In genomic region chr9:114498218-114498617, GRCm38 (mm10) we compare ENCODE assay signal across 8 mouse cellular contexts. TPM values are rescaled to one million over a fixed set of nuclear protein-coding genes. Genes with fewer than 3 reads are reported as not detected.
DNase-seq lines count a peak whose midpoint lies in the region; ATAC-seq and TF ChIP-seq lines count a peak whose summit lies in the region.

No protein-coding gene starts in this region.

- no peak overlapping the region for H3K27ac ChIP-seq in forebrain, embryonic 11.5 days (ENCODE audit: low read depth, low read length)
- no peak overlapping the region for H3K27ac ChIP-seq in forebrain, embryonic 15.5 days (replicated peaks)
- no peak overlapping the region for H3K27ac ChIP-seq in cortical plate, adult 2 months (ENCODE audit: insufficient read depth, low read length)
- H3K27ac ChIP-seq in kidney, adult 2 months (ENCODE audit: insufficient read depth, low read depth, low read length): no peak overlapping the region
- no peak overlapping the region for H3K27ac ChIP-seq in limb, embryonic 12.5 days
- H3K27ac ChIP-seq in stomach, embryonic 14.5 days (ENCODE audit: low read length): no peak overlapping the region

- peak; percentile 95 for DNase-seq in forebrain, embryonic 11.5 days (ENCODE audit: low spot score)
- peak; percentile 61 to 90 for DNase-seq in heart, adult 18-20 months
- DNase-seq in kidney, adult 2 months: peak; percentile 87

- H3K4me1 ChIP-seq in forebrain, embryonic 11.5 days (replicated peaks; ENCODE audit: control insufficient read depth, insufficient read depth, low read length): no peaks in the 10 kb centered on the region
- H3K4me1 ChIP-seq in forebrain, embryonic 15.5 days: no peaks in the 10 kb centered on the region
- H3K4me1 ChIP-seq in cortical plate, adult 2 months (ENCODE audit: control insufficient read depth, insufficient read depth, low read length): no peaks in the 10 kb centered on the region
- no peaks in the 10 kb centered on the region for H3K4me1 ChIP-seq in kidney, adult 2 months (ENCODE audit: control insufficient read depth, insufficient read depth, low read length)
- H3K4me1 ChIP-seq in limb, embryonic 12.5 days (replicated peaks): 0 out of 2 replicates have a peak, but pooled peaks cover 4% of the 10 kb centered on the region
- no peaks in the 10 kb centered on the region for H3K4me1 ChIP-seq in stomach, embryonic 14.5 days (ENCODE audit: control insufficient read depth, insufficient read depth, low read length)

- TF ChIP-seq CTCF in cortical plate, adult 2 months (IDR thresholded peaks at IDR 0.05; ENCODE audit: extremely low read depth, insufficient read depth, low read length): peak; percentile 83
- TF ChIP-seq CTCF in kidney, adult 2 months (conservative IDR thresholded peaks at IDR 0.05; ENCODE audit: insufficient read depth, insufficient read length, low read depth, low read length): peak; percentile 96

- H3K9me3 ChIP-seq in forebrain, embryonic 11.5 days (ENCODE audit: control insufficient read depth, low read length): no peaks in the 10 kb centered on the region
- no peaks in the 10 kb centered on the region for H3K9me3 ChIP-seq in forebrain, embryonic 15.5 days
- H3K9me3 ChIP-seq in limb, embryonic 12.5 days: no peaks in the 10 kb centered on the region; the same call in 1 of the 2 replicates
- no peaks in the 10 kb centered on the region for H3K9me3 ChIP-seq in stomach, embryonic 14.5 days (ENCODE audit: control insufficient read depth, low read depth, low read length)

- no peak for TF ChIP-seq POLR2A in cortical plate, adult 2 months (IDR thresholded peaks at IDR 0.05; ENCODE audit: extremely low read depth, insufficient read depth, low read length)
- TF ChIP-seq POLR2A in kidney, adult 2 months (IDR thresholded peaks at IDR 0.05; ENCODE audit: low read depth, low read length): no peak
- TF ChIP-seq POLR2A in myocyte (IDR thresholded peaks at IDR 0.05; ENCODE audit: insufficient read length, low read depth): no peak

- peak; percentile 80 for ATAC-seq in forebrain, embryonic 11.5 days (replicated peaks; ENCODE audit: low FRiP score)
- ATAC-seq in forebrain, embryonic 15.5 days (replicated peaks): no peak
- ATAC-seq in limb, embryonic 12.5 days (ENCODE audit: insufficient number of reproducible peaks, insufficient read depth, low FRiP score, low TSS enrichment, low read depth): 0 out of 2 replicates have a peak, but pooled peaks have one; percentile 44
- ATAC-seq in stomach, embryonic 14.5 days (ENCODE audit: insufficient number of reproducible peaks, insufficient read depth, low FRiP score, low read depth): peak; percentile 56; the same call in 1 of the 2 replicates

- H3ac ChIP-seq in myocyte (ENCODE audit: control insufficient read depth, insufficient read length): no peak overlapping the region

- H3K4me3 ChIP-seq in forebrain, embryonic 11.5 days (ENCODE audit: low read depth, low read length): no peak overlapping the region
- no peak overlapping the region for H3K4me3 ChIP-seq in forebrain, embryonic 15.5 days
- H3K4me3 ChIP-seq in cortical plate, adult 2 months (ENCODE audit: insufficient read depth, low read length): no peak overlapping the region
- no peak overlapping the region for H3K4me3 ChIP-seq in kidney, adult 2 months (ENCODE audit: insufficient read depth, low read depth, low read length)
- H3K4me3 ChIP-seq in limb, embryonic 12.5 days (replicated peaks): no peak overlapping the region
- no peak overlapping the region for H3K4me3 ChIP-seq in myocyte
- H3K4me3 ChIP-seq in stomach, embryonic 14.5 days (ENCODE audit: low read depth, low read length): no peak overlapping the region

- H3K9ac ChIP-seq in forebrain, embryonic 11.5 days (ENCODE audit: low read length): no peak overlapping the region
- no peak overlapping the region for H3K9ac ChIP-seq in forebrain, embryonic 15.5 days (replicated peaks)
- H3K9ac ChIP-seq in limb, embryonic 12.5 days (replicated peaks): no peak overlapping the region
- H3K9ac ChIP-seq in stomach, embryonic 14.5 days (replicated peaks; ENCODE audit: low read depth, low read length): no peak overlapping the region

- H3K79me2 ChIP-seq in myocyte (ENCODE audit: control insufficient read depth, insufficient read depth): no peaks in the 10 kb centered on the region

- no peaks in the 10 kb centered on the region for H3K36me3 ChIP-seq in forebrain, embryonic 11.5 days (ENCODE audit: control insufficient read depth, insufficient read depth, low read length)
- H3K36me3 ChIP-seq in forebrain, embryonic 15.5 days: no peaks in the 10 kb centered on the region
- no peaks in the 10 kb centered on the region for H3K36me3 ChIP-seq in kidney, adult 2 months (ENCODE audit: control insufficient read depth, insufficient read depth, low read length)
- H3K36me3 ChIP-seq in limb, embryonic 12.5 days: no peaks in the 10 kb centered on the region
- H3K36me3 ChIP-seq in myocyte (ENCODE audit: control insufficient read depth, insufficient read depth): no peaks in the 10 kb centered on the region
- no peaks in the 10 kb centered on the region for H3K36me3 ChIP-seq in stomach, embryonic 14.5 days (ENCODE audit: control insufficient read depth, insufficient read depth, low read length)

- no peaks in the 10 kb centered on the region for H3K27me3 ChIP-seq in forebrain, embryonic 11.5 days (ENCODE audit: control insufficient read depth, insufficient read depth, low read length)
- H3K27me3 ChIP-seq in forebrain, embryonic 15.5 days: no peaks in the 10 kb centered on the region
- no peaks in the 10 kb centered on the region for H3K27me3 ChIP-seq in kidney, adult 2 months (replicated peaks; ENCODE audit: control insufficient read depth, insufficient read depth, low read length)
- no peaks in the 10 kb centered on the region for H3K27me3 ChIP-seq in limb, embryonic 12.5 days
- no peaks in the 10 kb centered on the region for H3K27me3 ChIP-seq in myocyte (ENCODE audit: control insufficient read depth, insufficient read depth, insufficient read length)
- H3K27me3 ChIP-seq in stomach, embryonic 14.5 days (ENCODE audit: control insufficient read depth, insufficient read depth, low read length): no peaks in the 10 kb centered on the region

- 9% methylated on average over 11 of the region's 11 CpGs for WGBS in forebrain, embryonic 11.5 days
- 10% methylated on average over 11 of the region's 11 CpGs for WGBS in forebrain, embryonic 15.5 days
- WGBS in kidney, adult 2 months: 4% methylated on average over 11 of the region's 11 CpGs
- WGBS in limb, embryonic 12.5 days: 8% methylated on average over 11 of the region's 11 CpGs
- WGBS in stomach, embryonic 14.5 days: 6% methylated on average over 11 of the region's 11 CpGs

- H3K4me2 ChIP-seq in forebrain, embryonic 11.5 days (ENCODE audit: low read depth, low read length, severe bottlenecking): no peak overlapping the region
- H3K4me2 ChIP-seq in forebrain, embryonic 15.5 days (replicated peaks): no peak overlapping the region
- peak overlapping the region; percentile 41 for H3K4me2 ChIP-seq in limb, embryonic 12.5 days
- peak overlapping the region; percentile 8 for H3K4me2 ChIP-seq in myocyte (ENCODE audit: low read depth)
- no peak overlapping the region; the same call in 1 of the 2 replicates for H3K4me2 ChIP-seq in stomach, embryonic 14.5 days (replicated peaks; ENCODE audit: low read depth, low read length)

TF ChIP-seq in myocyte, 11 proteins besides CTCF, POLR2A, EP300 and RAD21:
- TF ChIP-seq TCF12 (IDR thresholded peaks at IDR 0.05; ENCODE audit: insufficient read depth, poor library complexity, severe bottlenecking): no peak
- TF ChIP-seq POLR2AphosphoS2 (IDR thresholded peaks at IDR 0.05; ENCODE audit: insufficient read length, low read depth): no peak
- no peak for TF ChIP-seq REST (IDR thresholded peaks at IDR 0.05; ENCODE audit: insufficient read depth, insufficient read length)
- TF ChIP-seq CEBPB (IDR thresholded peaks at IDR 0.05; ENCODE audit: insufficient read depth, poor library complexity, severe bottlenecking): no peak
- no peak for TF ChIP-seq MYOG (IDR thresholded peaks at IDR 0.05; ENCODE audit: control insufficient read depth in 1 of 3, insufficient read depth in 1 of 3, insufficient read length in 2 of 3, low read depth in 2 of 3)
- no peak for TF ChIP-seq SRF (IDR thresholded peaks at IDR 0.05; ENCODE audit: control insufficient read depth, insufficient read length, low read depth)
- TF ChIP-seq TCF3 (IDR thresholded peaks at IDR 0.05; ENCODE audit: insufficient read length, low read depth): no peak
- no peak for TF ChIP-seq E2F4 (IDR thresholded peaks at IDR 0.05; ENCODE audit: insufficient read depth)
- no peak for TF ChIP-seq USF1 (IDR thresholded peaks at IDR 0.05; ENCODE audit: low read depth)
- no peak for TF ChIP-seq MYOD1 (IDR thresholded peaks at IDR 0.05; ENCODE audit: control insufficient read depth in 1 of 3, insufficient read length in 2 of 3, low read depth in 2 of 3)
- no peak for TF ChIP-seq MAX (IDR thresholded peaks at IDR 0.05; ENCODE audit: low read depth)

RNA-seq across cellular contexts. Expression of gene Ccr4, which starts 6.5 kb away (rescaled TPM):
- not detected in 2 replicates for polyA plus RNA-seq in forebrain, embryonic 11.5 days (2014; fragmentation: Nextera tagmentation; extraction: Ambion mirVana)
- polyA plus RNA-seq in forebrain, embryonic 15.5 days (2015; fragmentation: Nextera tagmentation; extraction: Ambion mirVana): not detected in 2 replicates
- not detected in 2 replicates for polyA plus RNA-seq in cortical plate, adult 2 months (2012; rRNA removed)
- total RNA-seq in heart, adult 18-20 months (2021): not detected
- polyA plus RNA-seq in kidney, adult 2 months (2012; rRNA removed): 0.20 and 0.53 TPM in 2 replicates
- not detected in 2 replicates for polyA plus RNA-seq in limb, embryonic 12.5 days (2016; fragmentation: Nextera tagmentation; extraction: Ambion mirVana)
- not detected for polyA plus RNA-seq in myocyte (2012; fragmentation: generic; extraction: Trizol)
- not detected in 2 replicates for polyA plus RNA-seq in stomach, embryonic 14.5 days (2014; fragmentation: Nextera tagmentation; extraction: Ambion mirVana)

RNA-seq across cellular contexts. Expression of gene C130032M10Rik, which starts 17.3 kb away (rescaled TPM):
- polyA plus RNA-seq in forebrain, embryonic 11.5 days (2014; fragmentation: Nextera tagmentation; extraction: Ambion mirVana): not detected in 2 replicates
- polyA plus RNA-seq in forebrain, embryonic 15.5 days (2015; fragmentation: Nextera tagmentation; extraction: Ambion mirVana): not detected in 2 replicates
- polyA plus RNA-seq in cortical plate, adult 2 months (2012; rRNA removed): 0.15 TPM in 1 of 2 replicates, not detected in the other
- not detected for total RNA-seq in heart, adult 18-20 months (2021)
- polyA plus RNA-seq in kidney, adult 2 months (2012; rRNA removed): not detected in 2 replicates
- polyA plus RNA-seq in limb, embryonic 12.5 days (2016; fragmentation: Nextera tagmentation; extraction: Ambion mirVana): 0.41 and 0.70 TPM in 2 replicates
- 0.06 TPM for polyA plus RNA-seq in myocyte (2012; fragmentation: generic; extraction: Trizol)
- polyA plus RNA-seq in stomach, embryonic 14.5 days (2014; fragmentation: Nextera tagmentation; extraction: Ambion mirVana): not detected in 2 replicates

Comparison
In these comparisons a context has a peak if more than half of its experiments do, and no peak if none do; other contexts are left out.
1. H3K4me2 ChIP-seq: peak in limb, embryonic 12.5 days (single experiment) and myocyte (single experiment); none in forebrain, embryonic 11.5 days (single experiment), forebrain, embryonic 15.5 days (single experiment) and stomach, embryonic 14.5 days (single experiment).
2. Peak in every context shown above with its lines, with median percentiles within 50 percentile points of each other: DNase-seq.